Mouse (Mus musculus): ENCODE data around the gene Gm21293. TPM values are rescaled to one million over a fixed set of nuclear protein-coding genes. Genes with fewer than 3 reads are reported as not detected.
"Not testable (repeated sequence)": the region's sequence is repeated elsewhere in the genome, so short reads cannot be mapped to it uniquely, and the experiment has no call there.

Gm21293 gene
- not detected in 2 replicates for total RNA-seq (2014; rRNA removed)
- not detected in 2 replicates for polyA plus RNA-seq (2012; rRNA removed)

DNA sequence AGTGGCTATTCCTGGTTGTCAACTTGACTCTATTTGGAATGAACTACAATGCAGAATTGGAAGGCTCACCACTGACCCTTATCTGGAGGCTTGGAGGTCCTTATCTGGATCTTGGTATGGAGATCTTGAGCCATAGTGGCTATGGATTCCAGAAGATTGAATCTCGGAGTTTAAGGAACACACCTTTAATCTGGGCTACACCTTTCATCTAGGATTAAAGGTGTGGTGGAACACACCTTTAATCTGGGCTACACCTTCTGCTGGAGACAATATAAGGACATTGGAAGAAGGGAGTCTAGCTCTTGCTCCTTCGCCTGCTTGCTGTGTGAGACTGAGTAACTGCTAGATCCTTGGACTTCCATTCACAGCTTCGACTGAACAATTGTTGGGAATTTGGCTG, at the start of gene Gm21293:
TSS of gene Gm21293 (plus strand) at position 301 of the 400 bp plus-strand sequence.
- H3K4me3 ChIP-seq (ENCODE audit: insufficient read depth, low read depth, low read length); H3K9ac ChIP-seq (ENCODE audit: low read depth, low read length); DNase-seq (ENCODE audit: extremely low read depth, low read depth, low spot score); H3K4me1 ChIP-seq (ENCODE audit: control insufficient read depth, insufficient read depth, low read length); H3K36me3 ChIP-seq (ENCODE audit: control insufficient read depth, insufficient read depth, low read length); H3K27ac ChIP-seq (replicated peaks; ENCODE audit: insufficient read depth, low read depth, low read length); H3K79me2 ChIP-seq (ENCODE audit: control insufficient read depth, insufficient read depth, low read length); H3K27me3 ChIP-seq (ENCODE audit: control insufficient read depth, insufficient read depth, low read length): not testable (repeated sequence)
- no CpG with 5 or more reads among the region's 3 CpGs for WGBS

DNA sequence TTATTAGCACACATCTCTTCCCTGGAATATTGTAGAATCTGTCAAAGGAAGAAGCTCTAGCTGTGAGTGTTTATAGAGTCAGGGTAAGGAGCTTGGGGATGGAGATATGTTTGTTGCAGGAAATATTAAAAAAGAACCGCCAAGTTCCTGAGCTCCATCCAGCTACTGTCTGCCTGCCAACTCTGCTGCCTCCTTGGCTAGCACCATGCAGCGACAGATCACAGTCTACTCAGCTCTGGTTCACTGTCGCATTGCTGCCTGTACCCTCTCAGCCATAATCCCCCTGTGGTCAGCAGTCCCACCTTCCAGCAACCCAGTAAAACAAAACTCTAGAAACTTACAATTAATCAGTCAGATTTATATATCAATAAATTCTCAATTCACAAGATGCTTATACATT, 32.7 kb upstream of the Gm21293 start:
- Histone ChIP-seq H3K4me3 (ENCODE audit: insufficient read depth, low read depth, low read length) (no peak overlapping the region), H3K79me2 (ENCODE audit: control insufficient read depth, insufficient read depth, low read length) (no peaks in the 10 kb centered on the region), H3K27me3 (ENCODE audit: control insufficient read depth, insufficient read depth, low read length) (no peaks in the 10 kb centered on the region), H3K27ac (replicated peaks; ENCODE audit: insufficient read depth, low read depth, low read length) (no peak overlapping the region), H3K36me3 (ENCODE audit: control insufficient read depth, insufficient read depth, low read length) (no peaks in the 10 kb centered on the region), H3K4me1 (ENCODE audit: control insufficient read depth, insufficient read depth, low read length) (no peaks in the 10 kb centered on the region), H3K9ac (ENCODE audit: low read depth, low read length) (no peak overlapping the region)
- no peak for TF ChIP-seq POLR2A (IDR thresholded peaks at IDR 0.05; ENCODE audit: extremely low read depth, insufficient read depth, low read length)
- no peak for TF ChIP-seq CTCF (IDR thresholded peaks at IDR 0.05; ENCODE audit: low read depth, low read length)
- 83% methylated on average over 3 of the region's 3 CpGs for WGBS
- peak; percentile 23 for DNase-seq (ENCODE audit: extremely low read depth, low read depth, low spot score)

DNA sequence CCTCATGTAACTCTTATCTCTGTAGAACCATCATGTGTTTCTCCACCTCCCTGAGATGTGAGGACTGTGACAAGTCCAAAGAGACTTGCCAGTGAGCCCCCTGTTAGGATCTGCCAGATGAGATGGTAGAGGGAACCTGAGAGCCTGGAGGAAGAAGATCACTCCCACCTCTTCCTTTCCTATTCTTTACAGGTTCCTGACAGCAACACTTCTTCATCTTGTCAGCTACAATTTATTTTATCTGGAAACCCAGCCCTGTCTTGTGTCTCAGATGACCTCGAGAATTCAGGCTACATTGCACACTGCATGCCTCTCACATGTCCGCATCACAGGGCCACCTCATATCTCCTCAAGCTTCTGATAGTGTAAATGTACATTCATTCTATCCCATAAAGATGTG, 24.5 kb upstream of the Gm21293 start:
- Histone ChIP-seq H3K79me2 (ENCODE audit: control insufficient read depth, insufficient read depth, low read length) (no peaks in the 10 kb centered on the region), H3K4me1 (ENCODE audit: control insufficient read depth, insufficient read depth, low read length) (no peaks in the 10 kb centered on the region), H3K36me3 (ENCODE audit: control insufficient read depth, insufficient read depth, low read length) (no peaks in the 10 kb centered on the region), H3K27ac (replicated peaks; ENCODE audit: insufficient read depth, low read depth, low read length) (no peak overlapping the region), H3K4me3 (ENCODE audit: insufficient read depth, low read depth, low read length) (no peak overlapping the region), H3K27me3 (ENCODE audit: control insufficient read depth, insufficient read depth, low read length) (no peaks in the 10 kb centered on the region), H3K9ac (ENCODE audit: low read depth, low read length) (no peak overlapping the region)
- no peak for DNase-seq (ENCODE audit: extremely low read depth, low read depth, low spot score)
- 64% methylated on average over 2 of the region's 2 CpGs for WGBS
- TF ChIP-seq CTCF (IDR thresholded peaks at IDR 0.05; ENCODE audit: low read depth, low read length) (no peak), POLR2A (IDR thresholded peaks at IDR 0.05; ENCODE audit: extremely low read depth, insufficient read depth, low read length) (no peak)

DNA sequence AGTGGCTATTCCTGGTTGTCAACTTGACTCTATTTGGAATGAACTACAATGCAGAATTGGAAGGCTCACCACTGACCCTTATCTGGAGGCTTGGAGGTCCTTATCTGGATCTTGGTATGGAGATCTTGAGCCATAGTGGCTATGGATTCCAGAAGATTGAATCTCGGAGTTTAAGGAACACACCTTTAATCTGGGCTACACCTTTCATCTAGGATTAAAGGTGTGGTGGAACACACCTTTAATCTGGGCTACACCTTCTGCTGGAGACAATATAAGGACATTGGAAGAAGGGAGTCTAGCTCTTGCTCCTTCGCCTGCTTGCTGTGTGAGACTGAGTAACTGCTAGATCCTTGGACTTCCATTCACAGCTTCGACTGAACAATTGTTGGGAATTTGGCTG, 8.4 kb downstream of the Gm21293 start, which contains the start of gene Gm6763:
TSS of gene Gm6763 (plus strand) at position 301 of the 400 bp plus-strand sequence.
- not testable (repeated sequence) for DNase-seq (ENCODE audit: extremely low read depth, low read depth, low spot score); H3K4me1 ChIP-seq (ENCODE audit: control insufficient read depth, insufficient read depth, low read length); H3K9ac ChIP-seq (ENCODE audit: low read depth, low read length); H3K27me3 ChIP-seq (ENCODE audit: control insufficient read depth, insufficient read depth, low read length); H3K4me3 ChIP-seq (ENCODE audit: insufficient read depth, low read depth, low read length); H3K36me3 ChIP-seq (ENCODE audit: control insufficient read depth, insufficient read depth, low read length); H3K79me2 ChIP-seq (ENCODE audit: control insufficient read depth, insufficient read depth, low read length); H3K27ac ChIP-seq (replicated peaks; ENCODE audit: insufficient read depth, low read depth, low read length)
- no CpG with 5 or more reads among the region's 3 CpGs for WGBS

DNA sequence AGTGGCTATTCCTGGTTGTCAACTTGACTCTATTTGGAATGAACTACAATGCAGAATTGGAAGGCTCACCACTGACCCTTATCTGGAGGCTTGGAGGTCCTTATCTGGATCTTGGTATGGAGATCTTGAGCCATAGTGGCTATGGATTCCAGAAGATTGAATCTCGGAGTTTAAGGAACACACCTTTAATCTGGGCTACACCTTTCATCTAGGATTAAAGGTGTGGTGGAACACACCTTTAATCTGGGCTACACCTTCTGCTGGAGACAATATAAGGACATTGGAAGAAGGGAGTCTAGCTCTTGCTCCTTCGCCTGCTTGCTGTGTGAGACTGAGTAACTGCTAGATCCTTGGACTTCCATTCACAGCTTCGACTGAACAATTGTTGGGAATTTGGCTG, 16.9 kb downstream of the Gm21293 start, which contains the start of gene Gm8764:
TSS of gene Gm8764 (plus strand) at position 301 of the 400 bp plus-strand sequence.
- H3K4me3 ChIP-seq (ENCODE audit: insufficient read depth, low read depth, low read length); H3K9ac ChIP-seq (ENCODE audit: low read depth, low read length); H3K79me2 ChIP-seq (ENCODE audit: control insufficient read depth, insufficient read depth, low read length); H3K36me3 ChIP-seq (ENCODE audit: control insufficient read depth, insufficient read depth, low read length); H3K27ac ChIP-seq (replicated peaks; ENCODE audit: insufficient read depth, low read depth, low read length); H3K4me1 ChIP-seq (ENCODE audit: control insufficient read depth, insufficient read depth, low read length); DNase-seq (ENCODE audit: extremely low read depth, low read depth, low spot score); H3K27me3 ChIP-seq (ENCODE audit: control insufficient read depth, insufficient read depth, low read length): not testable (repeated sequence)
- WGBS, result no CpG with 5 or more reads among the region's 3 CpGs

DNA sequence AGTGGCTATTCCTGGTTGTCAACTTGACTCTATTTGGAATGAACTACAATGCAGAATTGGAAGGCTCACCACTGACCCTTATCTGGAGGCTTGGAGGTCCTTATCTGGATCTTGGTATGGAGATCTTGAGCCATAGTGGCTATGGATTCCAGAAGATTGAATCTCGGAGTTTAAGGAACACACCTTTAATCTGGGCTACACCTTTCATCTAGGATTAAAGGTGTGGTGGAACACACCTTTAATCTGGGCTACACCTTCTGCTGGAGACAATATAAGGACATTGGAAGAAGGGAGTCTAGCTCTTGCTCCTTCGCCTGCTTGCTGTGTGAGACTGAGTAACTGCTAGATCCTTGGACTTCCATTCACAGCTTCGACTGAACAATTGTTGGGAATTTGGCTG, 25.4 kb downstream of the Gm21293 start, which contains the start of gene Gm21304:
TSS of gene Gm21304 (plus strand) at position 301 of the 400 bp plus-strand sequence.
- H3K79me2 ChIP-seq (ENCODE audit: control insufficient read depth, insufficient read depth, low read length); H3K9ac ChIP-seq (ENCODE audit: low read depth, low read length); H3K27me3 ChIP-seq (ENCODE audit: control insufficient read depth, insufficient read depth, low read length); H3K4me1 ChIP-seq (ENCODE audit: control insufficient read depth, insufficient read depth, low read length); H3K27ac ChIP-seq (replicated peaks; ENCODE audit: insufficient read depth, low read depth, low read length); DNase-seq (ENCODE audit: extremely low read depth, low read depth, low spot score); H3K4me3 ChIP-seq (ENCODE audit: insufficient read depth, low read depth, low read length); H3K36me3 ChIP-seq (ENCODE audit: control insufficient read depth, insufficient read depth, low read length): not testable (repeated sequence)
- no CpG with 5 or more reads among the region's 3 CpGs for WGBS

DNA sequence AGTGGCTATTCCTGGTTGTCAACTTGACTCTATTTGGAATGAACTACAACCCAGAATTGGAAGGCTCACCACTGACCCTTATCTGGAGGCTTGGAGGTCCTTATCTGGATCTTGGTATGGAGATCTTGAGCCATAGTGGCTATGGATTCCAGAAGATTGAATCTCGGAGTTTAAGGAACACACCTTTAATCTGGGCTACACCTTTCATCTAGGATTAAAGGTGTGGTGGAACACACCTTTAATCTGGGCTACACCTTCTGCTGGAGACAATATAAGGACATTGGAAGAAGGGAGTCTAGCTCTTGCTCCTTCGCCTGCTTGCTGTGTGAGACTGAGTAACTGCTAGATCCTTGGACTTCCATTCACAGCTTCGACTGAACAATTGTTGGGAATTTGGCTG, 33.9 kb downstream of the Gm21293 start, which contains the start of gene Gm21312:
TSS of gene Gm21312 (plus strand) at position 301 of the 400 bp plus-strand sequence.
- no CpG with 5 or more reads among the region's 3 CpGs for WGBS
- not testable (repeated sequence) for H3K36me3 ChIP-seq (ENCODE audit: control insufficient read depth, insufficient read depth, low read length); H3K4me3 ChIP-seq (ENCODE audit: insufficient read depth, low read depth, low read length); H3K4me1 ChIP-seq (ENCODE audit: control insufficient read depth, insufficient read depth, low read length); H3K79me2 ChIP-seq (ENCODE audit: control insufficient read depth, insufficient read depth, low read length); H3K27me3 ChIP-seq (ENCODE audit: control insufficient read depth, insufficient read depth, low read length); DNase-seq (ENCODE audit: extremely low read depth, low read depth, low spot score); H3K9ac ChIP-seq (ENCODE audit: low read depth, low read length); H3K27ac ChIP-seq (replicated peaks; ENCODE audit: insufficient read depth, low read depth, low read length)

DNA sequence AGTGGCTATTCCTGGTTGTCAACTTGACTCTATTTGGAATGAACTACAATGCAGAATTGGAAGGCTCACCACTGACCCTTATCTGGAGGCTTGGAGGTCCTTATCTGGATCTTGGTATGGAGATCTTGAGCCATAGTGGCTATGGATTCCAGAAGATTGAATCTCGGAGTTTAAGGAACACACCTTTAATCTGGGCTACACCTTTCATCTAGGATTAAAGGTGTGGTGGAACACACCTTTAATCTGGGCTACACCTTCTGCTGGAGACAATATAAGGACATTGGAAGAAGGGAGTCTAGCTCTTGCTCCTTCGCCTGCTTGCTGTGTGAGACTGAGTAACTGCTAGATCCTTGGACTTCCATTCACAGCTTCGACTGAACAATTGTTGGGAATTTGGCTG, 42.4 kb downstream of the Gm21293 start, which contains the start of gene Gm20765:
TSS of gene Gm20765 (plus strand) at position 301 of the 400 bp plus-strand sequence.
- H3K9ac ChIP-seq (ENCODE audit: low read depth, low read length); H3K27ac ChIP-seq (replicated peaks; ENCODE audit: insufficient read depth, low read depth, low read length): not testable (repeated sequence)
- WGBS, result no CpG with 5 or more reads among the region's 3 CpGs

DNA sequence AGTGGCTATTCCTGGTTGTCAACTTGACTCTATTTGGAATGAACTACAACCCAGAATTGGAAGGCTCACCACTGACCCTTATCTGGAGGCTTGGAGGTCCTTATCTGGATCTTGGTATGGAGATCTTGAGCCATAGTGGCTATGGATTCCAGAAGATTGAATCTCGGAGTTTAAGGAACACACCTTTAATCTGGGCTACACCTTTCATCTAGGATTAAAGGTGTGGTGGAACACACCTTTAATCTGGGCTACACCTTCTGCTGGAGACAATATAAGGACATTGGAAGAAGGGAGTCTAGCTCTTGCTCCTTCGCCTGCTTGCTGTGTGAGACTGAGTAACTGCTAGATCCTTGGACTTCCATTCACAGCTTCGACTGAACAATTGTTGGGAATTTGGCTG, 51.0 kb downstream of the Gm21293 start, which contains the start of gene Gm4340:
TSS of gene Gm4340 (plus strand) at position 301 of the 400 bp plus-strand sequence.
- no CpG with 5 or more reads among the region's 3 CpGs for WGBS
- not testable (repeated sequence) for H3K9ac ChIP-seq (ENCODE audit: low read depth, low read length); H3K36me3 ChIP-seq (ENCODE audit: control insufficient read depth, insufficient read depth, low read length); H3K27me3 ChIP-seq (ENCODE audit: control insufficient read depth, insufficient read depth, low read length); H3K4me1 ChIP-seq (ENCODE audit: control insufficient read depth, insufficient read depth, low read length); H3K27ac ChIP-seq (replicated peaks; ENCODE audit: insufficient read depth, low read depth, low read length); H3K79me2 ChIP-seq (ENCODE audit: control insufficient read depth, insufficient read depth, low read length); H3K4me3 ChIP-seq (ENCODE audit: insufficient read depth, low read depth, low read length); DNase-seq (ENCODE audit: extremely low read depth, low read depth, low spot score)

More for the DNA sequence above, 42.4 kb downstream of the Gm21293 start, which contains the start of gene Gm20765:
- not testable (repeated sequence) for H3K4me3 ChIP-seq (ENCODE audit: insufficient read depth, low read depth, low read length); H3K36me3 ChIP-seq (ENCODE audit: control insufficient read depth, insufficient read depth, low read length); H3K27me3 ChIP-seq (ENCODE audit: control insufficient read depth, insufficient read depth, low read length); DNase-seq (ENCODE audit: extremely low read depth, low read depth, low spot score); H3K4me1 ChIP-seq (ENCODE audit: control insufficient read depth, insufficient read depth, low read length); H3K79me2 ChIP-seq (ENCODE audit: control insufficient read depth, insufficient read depth, low read length)
